Mouse (Mus musculus) common myeloid progenitor, adult 5-6 weeks (primary cell): ENCODE data around the gene Rpl24. TPM values are rescaled to one million over a fixed set of nuclear protein-coding genes. Genes with fewer than 3 reads are reported as not detected.

Experiments used
- ATAC-seq: replicated peaks from 2 replicates; pipeline ENCODE4 v1.8.0; 2016; ENCODE audit warnings: low read depth, mild to moderate bottlenecking, moderate TSS enrichment, inconsistent platforms; ENCODE audit not compliant: poor library complexity, severe bottlenecking
- total RNA-seq: library from RNA; stranded (forward); fragments of 200-1000, 187-1606 nt; gene quantifications from 2 replicates; pipeline ENCODE4 v1.2.3, GENCODE M21; 2017

Rpl24 gene
- total RNA-seq, 1 experiment from 2014 or later = 1,507 TPM

- ATAC-seq = peak; percentile 30
Observed at GRCm38 (mm10) chr16:55969147-55969546, 3.1 kb downstream of the Rpl24 start.

- ATAC-seq = no peak
Observed at GRCm38 (mm10) chr16:55970416-55970815, 4.3 kb downstream of the Rpl24 start.

GRCm38 (mm10) chr16:55971735-55972615 is 5.9 kb downstream of the Rpl24 start:
- ATAC-seq = no peak

GRCm38 (mm10) chr16:55972626-55973201 is 6.6 kb downstream of the Rpl24 start:
- ATAC-seq = no peak

- ATAC-seq = peak; percentile 79
Observed at GRCm38 (mm10) chr16:55973431-55974255, 7.6 kb downstream of the Rpl24 start, which contains the start of gene Zbtb11. Gene Zbtb11 (plus strand): TSS chr16:55973883.

- ATAC-seq = peak; percentile 65
Observed at GRCm38 (mm10) chr16:55974256-55974902, 8.3 kb downstream of the Rpl24 start.

GRCm38 (mm10) chr16:55974903-55975285 is 8.8 kb downstream of the Rpl24 start:
- peak; percentile 45 for ATAC-seq

GRCm38 (mm10) chr16:55986001-55986400 is 19.9 kb downstream of the Rpl24 start:
- no peak for ATAC-seq

GRCm38 (mm10) chr16:55990311-55990710 is 24.2 kb downstream of the Rpl24 start:
- peak; percentile 81 for ATAC-seq

GRCm38 (mm10) chr16:55994235-55994634 is 28.2 kb downstream of the Rpl24 start:
- ATAC-seq = no peak

GRCm38 (mm10) chr16:56006798-56007197 is 40.7 kb downstream of the Rpl24 start:
- no peak for ATAC-seq

GRCm38 (mm10) chr16:56008862-56009261 is 42.8 kb downstream of the Rpl24 start:
- no peak for ATAC-seq

- no peak for ATAC-seq
Observed at GRCm38 (mm10) chr16:56012789-56013743, 47.0 kb downstream of the Rpl24 start.

- no peak for ATAC-seq
Observed at GRCm38 (mm10) chr16:56014076-56014475, 48.0 kb downstream of the Rpl24 start.

GRCm38 (mm10) chr16:56019660-56020059 is 53.6 kb downstream of the Rpl24 start:
- ATAC-seq = no peak
